Mouse (Mus musculus) splenic B cell, adult 2 months (primary cell): Measurements from ENCODE around the gene Crebrf.

Source experiments
- DNase-seq: peaks from one replicate; pipeline ENCODE4 v3.0.0-alpha.2; 2011; ENCODE audit warnings: low read depth, low spot score
- H3K27me3 ChIP-seq: 2 replicates; pipeline ENCODE4 v1.6.1; 2012; ENCODE audit warnings: mild to moderate bottlenecking, low read length, moderate library complexity, mixed read lengths; ENCODE audit not compliant: control insufficient read depth, poor library complexity, insufficient read depth, severe bottlenecking
- H3K36me3 ChIP-seq: 2 replicates; pipeline ENCODE4 v1.6.1; 2012; ENCODE audit warnings: mild to moderate bottlenecking, low read length, moderate library complexity, mixed read lengths; ENCODE audit not compliant: control insufficient read depth, poor library complexity, insufficient read depth, severe bottlenecking

The Crebrf gene

DNA sequence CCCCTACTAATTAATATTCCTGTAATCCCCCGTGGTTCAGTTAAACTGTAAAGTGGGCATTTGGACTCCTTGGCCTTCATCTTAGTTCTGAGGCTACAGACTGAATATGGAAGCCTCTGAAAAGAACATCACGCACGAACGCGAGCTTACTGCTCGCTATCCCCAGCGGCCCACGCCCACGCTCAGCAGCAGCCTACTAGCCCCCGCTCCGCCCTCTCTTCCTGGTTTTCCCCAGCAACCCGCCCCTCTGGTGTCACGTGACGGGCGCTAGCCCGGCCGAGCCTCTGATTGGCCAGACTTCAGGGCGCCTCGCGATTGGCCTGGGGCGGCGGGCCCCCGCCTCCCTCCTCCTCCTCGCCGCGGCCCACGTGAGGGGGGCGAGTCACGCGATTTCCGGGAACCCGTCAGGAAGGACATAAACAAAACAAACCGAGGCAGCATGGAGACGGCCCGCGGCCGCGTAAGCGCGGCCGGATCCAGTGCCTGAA lies at the start of gene Crebrf:
Gene Crebrf (plus strand): TSS at position 380 of the 488 bp plus-strand sequence.
- Histone ChIP-seq H3K36me3 (no peaks in the 10 kb centered on the region), H3K27me3 (no peaks in the 10 kb centered on the region; the same call in 1 of the 2 replicates)
- DNase-seq: peak; percentile 99

DNA sequence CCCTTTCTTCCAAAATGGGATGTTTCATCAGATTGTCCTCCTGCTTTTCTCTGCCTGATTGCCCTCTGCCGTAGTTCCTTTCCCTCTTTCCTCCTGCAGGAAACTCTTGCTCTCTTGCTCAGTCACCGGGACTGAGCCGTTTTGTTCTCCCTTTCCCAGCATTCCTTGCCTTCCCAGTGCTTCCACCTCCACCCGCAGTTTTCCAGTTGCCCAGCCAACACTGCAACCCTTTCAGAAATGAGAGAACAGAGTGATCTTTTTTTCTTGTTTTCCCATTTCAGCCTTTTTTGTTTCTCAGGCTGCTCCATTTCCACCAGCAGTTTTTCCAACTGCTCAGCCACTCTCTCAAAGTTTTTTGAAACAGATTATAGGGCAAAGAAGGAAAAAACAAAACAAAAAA lies 44.2 kb upstream of the Crebrf start:
- Histone ChIP-seq H3K27me3 (no peaks in the 10 kb centered on the region), H3K36me3 (no peaks in the 10 kb centered on the region)
- DNase-seq: no peak

- H3K27me3 ChIP-seq: no peaks in the 10 kb centered on the region
- DNase-seq: no peak
- H3K36me3 ChIP-seq: no peaks in the 10 kb centered on the region; the same call in 1 of the 2 replicates
Observed at GRCm38 (mm10) chr17:26675845-26676244, 39.6 kb upstream of the Crebrf start.

DNA sequence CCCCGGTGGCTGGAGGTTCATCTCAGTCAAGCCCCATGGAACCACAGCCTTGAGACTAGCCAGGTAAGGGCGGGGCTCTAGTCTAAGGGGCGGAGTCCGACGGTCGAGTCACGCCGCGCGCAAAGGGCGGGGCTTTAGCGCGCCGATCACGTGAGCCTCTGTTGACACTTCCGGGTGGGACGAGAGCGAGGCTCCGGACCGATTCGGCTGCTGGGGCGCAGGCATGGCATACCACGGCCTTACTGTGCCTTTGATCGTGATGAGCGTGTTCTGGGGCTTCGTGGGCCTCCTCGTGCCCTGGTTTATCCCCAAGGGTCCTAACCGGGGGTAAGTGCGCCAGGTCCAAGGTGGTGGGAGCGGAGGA lies 39.2 kb upstream of the Crebrf start:
- no peaks in the 10 kb centered on the region for H3K27me3 ChIP-seq
- DNase-seq: peak; percentile 96
- no peaks in the 10 kb centered on the region; the same call in 1 of the 2 replicates for H3K36me3 ChIP-seq

GRCm38 (mm10) chr17:26676616-26677376 lies 38.7 kb upstream of the Crebrf start:
- no peaks in the 10 kb centered on the region; the same call in 1 of the 2 replicates for H3K36me3 ChIP-seq
- no peaks in the 10 kb centered on the region for H3K27me3 ChIP-seq
- DNase-seq: peak; percentile 73

GRCm38 (mm10) chr17:26677711-26678637 lies 37.5 kb upstream of the Crebrf start:
- H3K36me3 ChIP-seq: no peaks in the 10 kb centered on the region; the same call in 1 of the 2 replicates
- DNase-seq: no peak
- no peaks in the 10 kb centered on the region for H3K27me3 ChIP-seq

- peak; percentile 25 for DNase-seq
- H3K36me3 ChIP-seq: no peaks in the 10 kb centered on the region; the same call in 1 of the 2 replicates
- H3K27me3 ChIP-seq: no peaks in the 10 kb centered on the region
Observed at GRCm38 (mm10) chr17:26681276-26681675, 34.2 kb upstream of the Crebrf start.

DNA sequence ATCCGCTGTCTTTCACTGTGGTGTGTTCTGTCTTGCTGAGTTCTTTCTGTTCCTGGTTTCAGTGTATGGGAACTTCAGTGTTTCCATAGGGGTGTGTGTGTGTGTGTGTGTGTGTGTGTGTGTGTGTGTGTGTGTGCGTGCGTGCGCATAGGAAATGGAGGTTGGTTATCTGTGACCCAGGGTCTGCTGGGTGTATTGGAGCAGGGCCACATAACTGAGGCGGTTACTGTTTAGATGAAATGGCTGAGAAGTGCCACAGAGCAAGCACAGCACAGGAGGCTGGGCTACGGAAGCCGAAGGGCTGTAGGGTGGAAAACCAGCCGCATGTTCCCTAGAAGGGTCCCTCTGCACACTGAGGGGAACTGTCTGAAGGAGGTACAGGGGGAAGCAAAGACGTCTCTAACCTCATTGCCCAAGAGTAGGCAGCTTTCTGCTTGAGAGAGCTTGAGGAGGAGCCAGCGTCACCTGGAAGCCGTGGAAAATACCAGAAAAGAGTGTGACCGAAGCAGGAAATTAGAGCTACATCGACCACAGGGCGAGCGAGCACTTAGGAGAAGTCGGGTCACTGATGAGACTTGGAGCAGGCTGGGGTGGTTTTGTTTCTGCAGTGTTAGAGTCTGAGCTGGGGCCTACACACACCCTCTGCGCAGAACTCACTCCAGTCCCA lies 29.0 kb upstream of the Crebrf start:
- no peak for DNase-seq
- Histone ChIP-seq H3K27me3 (no peaks in the 10 kb centered on the region), H3K36me3 (peaks cover 3% of the 10 kb centered on the region; the same call in 1 of the 2 replicates)

DNA sequence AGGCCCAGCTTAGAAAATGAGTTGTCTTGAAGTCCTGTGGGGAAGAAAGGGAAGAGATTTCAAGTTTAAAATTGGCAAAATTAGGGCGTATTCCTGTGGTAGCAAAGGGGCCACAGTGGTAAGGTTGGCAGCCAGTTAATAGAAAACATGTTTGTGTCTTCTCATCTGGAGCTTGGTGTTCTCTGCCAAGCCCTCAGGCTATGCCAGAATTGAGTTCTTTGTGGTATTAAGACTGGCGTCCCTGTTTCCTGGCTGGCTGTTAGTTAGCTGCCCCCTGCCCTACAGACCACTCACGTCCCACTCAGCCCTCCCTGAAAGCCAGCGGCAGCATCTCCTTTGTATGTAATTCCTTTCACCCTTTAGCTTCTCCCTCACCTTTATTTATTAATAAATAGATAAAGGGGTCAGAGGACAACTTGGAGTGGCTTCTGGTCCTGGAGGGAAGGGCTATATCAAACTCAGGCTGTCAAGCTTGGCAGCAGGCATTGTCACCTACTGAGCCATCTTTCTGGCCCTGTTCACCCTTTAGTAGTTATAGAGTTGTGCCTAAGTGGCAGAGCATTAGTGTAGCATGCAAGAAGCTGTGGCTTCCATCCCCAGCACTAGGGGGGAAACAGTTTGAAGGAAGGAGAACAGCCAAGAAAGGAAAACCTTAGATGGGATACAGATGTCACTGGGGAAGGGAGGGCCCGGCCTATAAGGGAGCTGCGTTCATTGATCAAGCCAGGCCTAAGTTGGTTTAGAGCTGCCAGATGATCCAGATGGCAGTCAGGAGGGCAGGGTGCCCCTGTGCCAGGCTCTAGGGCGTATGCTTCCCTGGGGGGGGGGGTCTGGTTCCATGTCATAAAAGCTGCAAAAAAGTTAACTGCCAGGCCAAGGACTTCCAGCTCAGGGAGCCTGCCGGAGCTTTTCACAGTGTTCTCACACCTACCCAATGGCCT lies 26.4 kb upstream of the Crebrf start:
- no peak for DNase-seq
- Histone ChIP-seq H3K27me3 (no peaks in the 10 kb centered on the region), H3K36me3 (peaks cover 3% of the 10 kb centered on the region)

DNA sequence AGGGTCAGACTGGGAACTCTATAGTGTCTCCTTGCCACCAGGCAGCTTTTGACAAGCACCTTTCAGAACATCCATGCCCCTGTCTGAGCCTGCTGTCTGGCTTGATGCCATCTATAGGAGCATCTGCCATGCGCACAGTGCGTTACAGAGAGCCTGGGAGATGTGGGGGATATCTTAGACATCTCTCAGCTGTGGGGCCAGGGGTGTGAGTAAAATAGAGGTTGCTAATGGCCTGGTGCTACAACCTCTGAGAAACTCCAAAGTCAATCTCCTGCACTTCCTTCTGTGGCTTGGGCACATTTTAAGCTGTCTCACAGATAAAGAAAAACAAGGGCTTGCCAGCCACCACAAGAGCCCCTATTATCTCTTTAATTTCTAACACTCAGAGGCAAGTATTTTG lies 25.6 kb upstream of the Crebrf start:
- Histone ChIP-seq H3K27me3 (no peaks in the 10 kb centered on the region), H3K36me3 (peaks cover 3% of the 10 kb centered on the region)
- no peak for DNase-seq

DNA sequence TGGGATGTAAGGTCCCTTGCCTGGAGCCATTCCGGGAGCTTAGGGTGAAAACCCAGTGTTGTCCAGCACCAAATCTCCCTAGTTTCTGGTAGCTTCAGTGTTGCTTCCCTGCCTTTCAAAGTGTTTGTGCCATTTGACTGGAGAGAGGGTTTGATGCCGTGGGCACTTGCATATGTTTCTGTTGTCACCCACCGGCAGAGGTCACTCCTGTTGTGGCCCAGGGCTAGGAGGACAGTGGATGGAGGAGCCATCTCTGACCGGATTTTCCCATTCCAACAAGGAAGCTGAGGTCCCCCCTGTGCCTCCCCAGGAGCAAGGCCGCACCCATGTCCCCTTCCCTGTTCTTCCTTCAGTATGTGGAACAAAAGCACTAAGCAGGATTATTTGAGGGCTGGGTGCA lies 25.2 kb upstream of the Crebrf start:
- DNase-seq: no peak
- Histone ChIP-seq H3K36me3 (peaks cover 3% of the 10 kb centered on the region), H3K27me3 (no peaks in the 10 kb centered on the region)

DNA sequence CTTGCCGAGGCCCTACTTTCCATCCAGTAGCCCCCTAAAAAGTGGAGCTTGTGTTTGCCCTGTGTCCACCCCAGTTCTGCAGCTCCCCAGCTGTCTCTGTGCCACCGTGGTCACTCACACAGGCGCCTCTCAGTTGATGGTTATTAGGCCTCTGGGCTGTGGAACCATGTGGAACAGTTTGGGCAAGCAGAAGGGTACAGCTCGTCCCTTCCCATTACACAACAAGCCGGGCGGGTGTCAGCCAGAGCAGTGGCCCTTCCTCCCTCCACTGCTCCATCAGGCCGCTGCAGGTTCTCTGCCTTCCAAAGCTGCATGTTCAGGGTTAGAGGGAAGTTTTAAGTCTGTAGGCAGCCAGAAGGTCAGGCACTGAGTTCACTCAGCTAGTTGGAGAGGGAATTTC lies 24.3 kb upstream of the Crebrf start:
- DNase-seq: no peak
- H3K36me3 ChIP-seq: peaks cover 5% of the 10 kb centered on the region

GRCm38 (mm10) chr17:26693424-26693823 lies 22.0 kb upstream of the Crebrf start:
- DNase-seq: no peak
- H3K27me3 ChIP-seq: no peaks in the 10 kb centered on the region
- H3K36me3 ChIP-seq: peaks cover 5% of the 10 kb centered on the region

More for the DNA sequence above, 24.3 kb upstream of the Crebrf start:
- no peaks in the 10 kb centered on the region for H3K27me3 ChIP-seq

DNA sequence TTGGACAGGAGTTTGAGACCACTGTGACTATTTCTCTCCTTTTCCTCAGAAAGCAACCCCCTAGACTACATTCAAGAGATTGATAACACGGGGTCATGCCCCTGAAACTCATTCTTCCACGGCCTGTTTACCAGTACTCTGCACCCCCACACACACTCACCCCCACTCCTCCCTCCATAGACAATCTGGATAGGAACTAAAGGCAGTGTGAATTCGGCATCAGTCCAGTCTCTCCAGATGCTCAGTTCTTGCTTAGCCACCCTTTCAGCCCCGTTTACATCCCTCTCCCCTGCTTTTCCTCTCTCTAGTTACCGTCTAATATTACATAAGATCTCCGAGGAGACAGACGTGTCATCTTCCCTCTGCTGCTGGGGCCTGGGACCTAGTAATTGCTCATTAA lies 21.3 kb upstream of the Crebrf start:
- Histone ChIP-seq H3K27me3 (no peaks in the 10 kb centered on the region), H3K36me3 (peaks cover 5% of the 10 kb centered on the region)
- DNase-seq: no peak
